Mouse (Mus musculus): Measurements from ENCODE around the gene Atp5d. TPM values are rescaled to one million over a fixed set of nuclear protein-coding genes. Genes with fewer than 3 reads are reported as not detected.

The Atp5d gene
- total RNA-seq (2014; rRNA removed; ENCODE audit: low replicate concordance) (970 and 972 TPM in 2 replicates), polyA plus RNA-seq (2015; fragmentation: Nextera tagmentation; extraction: Ambion mirVana) (1,858 and 1,876 TPM in 2 replicates)

- Histone ChIP-seq H3K36me3 (replicated peaks; ENCODE audit: control insufficient read depth, insufficient read depth, low read length) (peaks cover 5% of the 10 kb centered on the region), H3K27me3 (ENCODE audit: control insufficient read depth, insufficient read depth, low read length) (peaks cover 22% of the 10 kb centered on the region; the same call in 1 of the 2 replicates), H3K4me2 (ENCODE audit: low read depth, low read length) (peak within 1 kb of the TSS; percentile 99), H3K4me1 (ENCODE audit: control insufficient read depth, insufficient read depth) (peaks cover 29% of the 10 kb centered on the region), H3K27ac (ENCODE audit: low read depth) (no peak within 1 kb of the TSS), H3K9me3 (replicated peaks; ENCODE audit: control insufficient read depth, low read length) (no peaks in the 10 kb centered on the region), H3K9ac (replicated peaks; ENCODE audit: low read depth, low read length) (peak within 1 kb of the TSS; percentile 63), H3K4me3 (ENCODE audit: low read depth, low read length) (peak within 1 kb of the TSS; percentile 67)
- no peak for ATAC-seq (ENCODE audit: insufficient read depth, low read depth)
- WGBS, result under 1% methylated on average over 76 of the region's 94 CpGs
- TF ChIP-seq CTCF (IDR thresholded peaks at IDR 0.05; ENCODE audit: low read depth) (no peak), EP300 (IDR thresholded peaks at IDR 0.05; ENCODE audit: low read depth) (no peak; the same call in 1 of the 2 replicates)
- DNase-seq (ENCODE audit: low spot score), result no peak
Observed at GRCm38 (mm10) chr10:80138553-80139438, at the start of gene Atp5d. Gene Atp5d (plus strand): TSS chr10:80138632.

GRCm38 (mm10) chr10:80089146-80089545 is 49.3 kb upstream of the Atp5d start:
- no peak for ATAC-seq (ENCODE audit: insufficient read depth, low read depth)
- Histone ChIP-seq H3K36me3 (replicated peaks; ENCODE audit: control insufficient read depth, insufficient read depth, low read length) (no peaks in the 10 kb centered on the region), H3K27ac (ENCODE audit: low read depth) (no peak overlapping the region), H3K9ac (replicated peaks; ENCODE audit: low read depth, low read length) (0 out of 2 replicates have a peak overlapping the region, but pooled peaks have one; percentile 33), H3K9me3 (replicated peaks; ENCODE audit: control insufficient read depth, low read length) (no peaks in the 10 kb centered on the region), H3K4me1 (ENCODE audit: control insufficient read depth, insufficient read depth) (peaks cover 19% of the 10 kb centered on the region), H3K27me3 (ENCODE audit: control insufficient read depth, insufficient read depth, low read length) (no peaks in the 10 kb centered on the region), H3K4me2 (ENCODE audit: low read depth, low read length) (no peak overlapping the region), H3K4me3 (ENCODE audit: low read depth, low read length) (no peak overlapping the region)
- no peak for DNase-seq (ENCODE audit: low spot score)
- no peak for TF ChIP-seq EP300 (IDR thresholded peaks at IDR 0.05; ENCODE audit: low read depth)
- peak; percentile 25; the same call in 1 of the 2 replicates for TF ChIP-seq CTCF (IDR thresholded peaks at IDR 0.05; ENCODE audit: low read depth)
- WGBS, result 42% methylated on average over 4 of the region's 4 CpGs

GRCm38 (mm10) chr10:80091527-80091926 is 46.9 kb upstream of the Atp5d start:
- no peak overlapping the region for H3K9ac ChIP-seq (replicated peaks; ENCODE audit: low read depth, low read length)
- peaks cover 22% of the 10 kb centered on the region for H3K4me1 ChIP-seq (ENCODE audit: control insufficient read depth, insufficient read depth)
- no peaks in the 10 kb centered on the region for H3K27me3 ChIP-seq (ENCODE audit: control insufficient read depth, insufficient read depth, low read length)
- 76% methylated on average over 6 of the region's 6 CpGs for WGBS
- no peak overlapping the region for H3K27ac ChIP-seq (ENCODE audit: low read depth)
- DNase-seq (ENCODE audit: low spot score) (no peak), ATAC-seq (ENCODE audit: insufficient read depth, low read depth) (no peak)
- no peak for TF ChIP-seq EP300 (IDR thresholded peaks at IDR 0.05; ENCODE audit: low read depth)
- TF ChIP-seq CTCF (IDR thresholded peaks at IDR 0.05; ENCODE audit: low read depth), result no peak
- no peaks in the 10 kb centered on the region for H3K9me3 ChIP-seq (replicated peaks; ENCODE audit: control insufficient read depth, low read length)
- H3K4me3 ChIP-seq (ENCODE audit: low read depth, low read length), result no peak overlapping the region
- H3K4me2 ChIP-seq (ENCODE audit: low read depth, low read length), result no peak overlapping the region
- H3K36me3 ChIP-seq (replicated peaks; ENCODE audit: control insufficient read depth, insufficient read depth, low read length), result no peaks in the 10 kb centered on the region

- no peaks in the 10 kb centered on the region for H3K36me3 ChIP-seq (replicated peaks; ENCODE audit: control insufficient read depth, insufficient read depth, low read length)
- DNase-seq (ENCODE audit: low spot score) (no peak), ATAC-seq (ENCODE audit: insufficient read depth, low read depth) (no peak)
- no peaks in the 10 kb centered on the region for H3K27me3 ChIP-seq (ENCODE audit: control insufficient read depth, insufficient read depth, low read length)
- TF ChIP-seq CTCF (IDR thresholded peaks at IDR 0.05; ENCODE audit: low read depth) (no peak), EP300 (IDR thresholded peaks at IDR 0.05; ENCODE audit: low read depth) (no peak)
- H3K9ac ChIP-seq (replicated peaks; ENCODE audit: low read depth, low read length), result no peak overlapping the region
- H3K4me1 ChIP-seq (ENCODE audit: control insufficient read depth, insufficient read depth), result peaks cover 34% of the 10 kb centered on the region
- no peak overlapping the region for H3K4me2 ChIP-seq (ENCODE audit: low read depth, low read length)
- no peak overlapping the region for H3K27ac ChIP-seq (ENCODE audit: low read depth)
- no peak overlapping the region for H3K4me3 ChIP-seq (ENCODE audit: low read depth, low read length)
- H3K9me3 ChIP-seq (replicated peaks; ENCODE audit: control insufficient read depth, low read length), result no peaks in the 10 kb centered on the region
- 72% methylated on average over 5 of the region's 5 CpGs for WGBS
Observed at GRCm38 (mm10) chr10:80092690-80093089, 45.7 kb upstream of the Atp5d start.

- Histone ChIP-seq H3K27ac (ENCODE audit: low read depth) (no peak overlapping the region; the same call in 1 of the 2 replicates), H3K4me3 (ENCODE audit: low read depth, low read length) (no peak overlapping the region), H3K27me3 (ENCODE audit: control insufficient read depth, insufficient read depth, low read length) (no peaks in the 10 kb centered on the region), H3K4me1 (ENCODE audit: control insufficient read depth, insufficient read depth) (peaks cover 35% of the 10 kb centered on the region), H3K4me2 (ENCODE audit: low read depth, low read length) (no peak overlapping the region), H3K9ac (replicated peaks; ENCODE audit: low read depth, low read length) (no peak overlapping the region), H3K36me3 (replicated peaks; ENCODE audit: control insufficient read depth, insufficient read depth, low read length) (no peaks in the 10 kb centered on the region), H3K9me3 (replicated peaks; ENCODE audit: control insufficient read depth, low read length) (no peaks in the 10 kb centered on the region)
- 84% methylated on average over 6 of the region's 6 CpGs for WGBS
- TF ChIP-seq EP300 (IDR thresholded peaks at IDR 0.05; ENCODE audit: low read depth), result no peak
- DNase-seq (ENCODE audit: low spot score), result no peak
- ATAC-seq (ENCODE audit: insufficient read depth, low read depth), result no peak
Observed at GRCm38 (mm10) chr10:80094085-80094484, 44.3 kb upstream of the Atp5d start.
